29 mouse cellular contexts compared by ENCODE assay signal in genomic region chrX:85868079-85868478, GRCm38 (mm10). TPM values are rescaled to one million over a fixed set of nuclear protein-coding genes. Genes with fewer than 3 reads are reported as not detected.
A peak's percentile ranks its signal among the peaks of the same experiment; 100 is the strongest.
DNase-seq lines count a peak whose midpoint lies in the region; ATAC-seq lines count a peak whose summit lies in the region.
"Had no signal": no experiment of that assay in that cellular context is flagged by ENCODE, and none has a peak within 500 bp of the region (broad histone marks: within the 10 kb centered on the region; RNA-seq: fewer than 3 reads in every experiment).

No protein-coding gene starts in this region.

- ATAC-seq in activated CD4-positive, CD25-positive, alpha-beta regulatory T cell, adult 4 months: peak; percentile 68
- ATAC-seq in inflammation-experienced regulatory T-cells, adult 6 months: peak; percentile 77
- ATAC-seq: forebrain, embryonic 14.5 days; hindbrain, embryonic 16.5 days; intestine, postnatal 0 days; midbrain, embryonic 16.5 days had no signal

- peak; percentile 22 for DNase-seq in CD4-positive, CD25-positive, alpha-beta regulatory T cell, adult 2 months (ENCODE audit: low read depth, low spot score)
- peak; percentile 11 to 21 for DNase-seq in natural killer cell, adult 2 months (ENCODE audit: low spot score in 2 of 2)
- no peak for DNase-seq in lung, postnatal 25 days (ENCODE audit: low spot score)
- no peak for DNase-seq in c-Kit-positive CD71-positive TER-119-positive erythroid progenitor cells, embryonic 14.5 days (ENCODE audit: low spot score)
- no peak for DNase-seq in kidney, postnatal 10 days
- DNase-seq in urinary bladder, adult 18-20 months (ENCODE audit: low spot score in 2 of 2): no peak
- DNase-seq: adrenal gland, adult 8-10 months; B cell, adult 2 months; cerebellum, adult 11 months; cerebellum, adult 9-10 months; cerebellum, postnatal 36 days; embryo, embryonic 11 days; gastrocnemius, adult 2 months; gastrocnemius, postnatal 36 days; heart, adult 2 months; heart, postnatal 10 days; kidney, adult 9 months; kidney, postnatal 36 days; lung, postnatal 36 days; right cerebral cortex, adult 18-20 months; thymus, postnatal 4 days had no signal

RNA-seq across cellular contexts. Expression of gene 5430427O19Rik, which starts 2.1 kb away (rescaled TPM):
- 1 to 10 TPM; 2.8 to 3.0 TPM for polyA plus RNA-seq in activated CD4-positive, CD25-positive, alpha-beta regulatory T cell, adult 4 months (2017; shearing (Covaris generic))
- 1 to 10 TPM; 1.9 to 6.7 (median 2.7) TPM for polyA plus RNA-seq in inflammation-experienced regulatory T-cells, adult 6 months (2017; shearing (Covaris generic))
- polyA plus RNA-seq: midbrain, embryonic 16.5 days; neural tube, embryonic 14.5 days; testis, adult 2 months had no signal

Comparison
In these comparisons a context has a peak if more than half of its experiments do, and no peak if none do; other contexts are left out.
1. DNase-seq: peak in CD4-positive, CD25-positive, alpha-beta regulatory T cell, adult 2 months (single experiment) and natural killer cell, adult 2 months (2 of 2); none in lung, postnatal 25 days (single experiment), c-Kit-positive CD71-positive TER-119-positive erythroid progenitor cells, embryonic 14.5 days (single experiment), kidney, postnatal 10 days (single experiment) and urinary bladder, adult 18-20 months (0 of 2).